Mouse (Mus musculus): ENCODE measurements at regions not wholly inside any gene's neighbourhood (a gene's known extent, or its start where the extent isn't known, plus 50 kb on each side); places are given as distances from the start of the nearest gene placed in this dataset.

DNA sequence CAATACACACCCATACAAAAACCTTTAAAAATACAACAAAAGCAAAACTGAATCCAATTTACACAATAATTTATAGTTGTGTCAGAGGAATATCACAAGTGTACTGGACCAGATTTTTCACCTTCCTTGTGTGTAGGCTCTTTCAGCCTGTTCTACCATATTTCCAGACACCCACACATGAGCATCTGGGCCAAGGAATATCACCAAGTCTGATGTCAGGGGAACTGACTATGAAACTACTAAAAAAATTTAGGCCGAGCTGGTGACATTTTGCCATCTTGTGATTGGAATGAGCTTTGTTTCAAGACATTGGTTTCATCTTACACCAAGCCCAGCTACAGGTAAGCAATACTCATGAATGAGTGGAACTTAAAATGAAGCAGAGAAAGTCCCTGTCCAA, 234.9 kb upstream of the Emcn start:
- Histone ChIP-seq H3K4me3 (ENCODE audit: insufficient read depth, low read depth, low read length) (no peak overlapping the region), H3K27ac (ENCODE audit: insufficient read depth, low read depth, low read length) (no peak overlapping the region), H3K36me3 (ENCODE audit: control insufficient read depth, insufficient read depth, low read length) (no peaks in the 10 kb centered on the region), H3K4me1 (ENCODE audit: control insufficient read depth, insufficient read depth, low read length) (no peaks in the 10 kb centered on the region), H3K27me3 (replicated peaks; ENCODE audit: control insufficient read depth, insufficient read depth, low read length) (no peaks in the 10 kb centered on the region)
- no peak for DNase-seq
- WGBS: 92% methylated on average over 1 of the region's 1 CpGs
- TF ChIP-seq CTCF (conservative IDR thresholded peaks at IDR 0.05; ENCODE audit: insufficient read depth, insufficient read length, low read depth, low read length) (no peak), POLR2A (IDR thresholded peaks at IDR 0.05; ENCODE audit: low read depth, low read length) (no peak)

GRCm38 (mm10) chr3:137108197-137108596, 232.7 kb upstream of the Emcn start:
- no peak overlapping the region for H3K27ac ChIP-seq (ENCODE audit: insufficient read depth, low read depth, low read length)

DNA sequence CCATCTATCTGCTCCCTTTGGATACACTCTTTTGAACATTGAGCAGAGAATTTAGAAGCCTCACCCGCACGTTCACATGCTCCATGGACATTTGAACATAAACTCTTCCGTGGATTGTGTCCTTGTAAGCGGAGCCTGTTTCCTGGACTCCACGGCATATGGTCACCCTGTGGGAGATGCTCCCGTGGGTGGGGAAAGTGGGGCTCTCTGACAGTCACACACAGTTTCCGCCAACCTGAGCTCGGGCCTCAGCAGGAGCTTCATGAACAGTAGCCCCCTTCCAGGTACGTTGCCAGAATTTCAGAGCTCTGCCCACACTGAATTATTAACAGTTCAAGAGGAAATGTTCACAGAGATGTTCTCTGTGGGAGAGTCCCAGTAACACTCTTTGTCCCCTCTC, 231.1 kb upstream of the Emcn start:
- H3K4me3 ChIP-seq (ENCODE audit: insufficient read depth, low read depth, low read length): no peak overlapping the region
- WGBS: 86% methylated on average over 9 of the region's 9 CpGs
- H3K36me3 ChIP-seq (ENCODE audit: control insufficient read depth, insufficient read depth, low read length): no peaks in the 10 kb centered on the region
- TF ChIP-seq CTCF (conservative IDR thresholded peaks at IDR 0.05; ENCODE audit: insufficient read depth, insufficient read length, low read depth, low read length) (no peak), POLR2A (IDR thresholded peaks at IDR 0.05; ENCODE audit: low read depth, low read length) (no peak)
- H3K27me3 ChIP-seq (replicated peaks; ENCODE audit: control insufficient read depth, insufficient read depth, low read length): no peaks in the 10 kb centered on the region
- H3K4me1 ChIP-seq (ENCODE audit: control insufficient read depth, insufficient read depth, low read length): no peaks in the 10 kb centered on the region
- no peak for DNase-seq
- no peak overlapping the region for H3K27ac ChIP-seq (ENCODE audit: insufficient read depth, low read depth, low read length)

More at GRCm38 (mm10) chr3:137108197-137108596, 232.7 kb upstream of the Emcn start:
- no peak for TF ChIP-seq POLR2A (IDR thresholded peaks at IDR 0.05; ENCODE audit: low read depth, low read length)
- no peak for DNase-seq
- 93% methylated on average over 2 of the region's 2 CpGs for WGBS
- Histone ChIP-seq H3K4me1 (ENCODE audit: control insufficient read depth, insufficient read depth, low read length) (no peaks in the 10 kb centered on the region), H3K27me3 (replicated peaks; ENCODE audit: control insufficient read depth, insufficient read depth, low read length) (no peaks in the 10 kb centered on the region), H3K36me3 (ENCODE audit: control insufficient read depth, insufficient read depth, low read length) (no peaks in the 10 kb centered on the region), H3K4me3 (ENCODE audit: insufficient read depth, low read depth, low read length) (no peak overlapping the region)

DNA sequence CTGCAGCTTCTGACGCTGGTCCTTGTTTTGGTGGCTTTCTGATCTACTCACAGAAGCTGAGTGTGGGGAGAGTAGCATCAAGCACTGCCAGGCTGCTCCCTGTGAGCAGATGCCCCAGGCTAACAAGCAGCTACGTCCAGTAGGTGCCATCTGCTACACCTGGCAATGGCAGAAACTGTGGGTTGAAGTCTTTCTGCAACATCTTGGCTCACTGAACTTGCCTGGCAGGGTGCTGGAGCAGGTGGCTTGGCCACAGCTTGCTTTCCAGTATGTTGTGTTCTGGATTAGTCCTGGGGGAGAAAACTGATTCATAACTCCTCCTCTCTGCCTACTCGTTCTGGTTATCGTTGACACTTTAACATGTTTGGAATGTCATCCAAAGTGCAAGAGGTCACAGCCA, 230.4 kb upstream of the Emcn start:
- no peaks in the 10 kb centered on the region for H3K4me1 ChIP-seq (ENCODE audit: control insufficient read depth, insufficient read depth, low read length)
- no peak overlapping the region for H3K27ac ChIP-seq (ENCODE audit: insufficient read depth, low read depth, low read length)
- H3K27me3 ChIP-seq (replicated peaks; ENCODE audit: control insufficient read depth, insufficient read depth, low read length): no peaks in the 10 kb centered on the region
- peak; percentile 4 for DNase-seq
- TF ChIP-seq POLR2A (IDR thresholded peaks at IDR 0.05; ENCODE audit: low read depth, low read length) (no peak), CTCF (conservative IDR thresholded peaks at IDR 0.05; ENCODE audit: insufficient read depth, insufficient read length, low read depth, low read length) (no peak)
- no peaks in the 10 kb centered on the region for H3K36me3 ChIP-seq (ENCODE audit: control insufficient read depth, insufficient read depth, low read length)
- H3K4me3 ChIP-seq (ENCODE audit: insufficient read depth, low read depth, low read length): no peak overlapping the region
- WGBS: 64% methylated on average over 4 of the region's 4 CpGs

GRCm38 (mm10) chr3:137129967-137130366, 210.9 kb upstream of the Emcn start:
- H3K27ac ChIP-seq (ENCODE audit: insufficient read depth, low read depth, low read length): no peak overlapping the region
- WGBS: 91% methylated on average over 4 of the region's 4 CpGs
- TF ChIP-seq CTCF (conservative IDR thresholded peaks at IDR 0.05; ENCODE audit: insufficient read depth, insufficient read length, low read depth, low read length) (no peak), POLR2A (IDR thresholded peaks at IDR 0.05; ENCODE audit: low read depth, low read length) (no peak)

GRCm38 (mm10) chr3:137142041-137142440, 198.8 kb upstream of the Emcn start:
- Histone ChIP-seq H3K4me3 (ENCODE audit: insufficient read depth, low read depth, low read length) (no peak overlapping the region), H3K36me3 (ENCODE audit: control insufficient read depth, insufficient read depth, low read length) (no peaks in the 10 kb centered on the region), H3K27ac (ENCODE audit: insufficient read depth, low read depth, low read length) (no peak overlapping the region), H3K27me3 (replicated peaks; ENCODE audit: control insufficient read depth, insufficient read depth, low read length) (no peaks in the 10 kb centered on the region; the same call in 1 of the 2 replicates), H3K4me1 (ENCODE audit: control insufficient read depth, insufficient read depth, low read length) (no peaks in the 10 kb centered on the region)
- DNase-seq: no peak
- TF ChIP-seq POLR2A (IDR thresholded peaks at IDR 0.05; ENCODE audit: low read depth, low read length) (no peak), CTCF (conservative IDR thresholded peaks at IDR 0.05; ENCODE audit: insufficient read depth, insufficient read length, low read depth, low read length) (no peak)
- WGBS: 32% methylated on average over 3 of the region's 3 CpGs

More at GRCm38 (mm10) chr3:137129967-137130366, 210.9 kb upstream of the Emcn start:
- DNase-seq: no peak
- Histone ChIP-seq H3K36me3 (ENCODE audit: control insufficient read depth, insufficient read depth, low read length) (no peaks in the 10 kb centered on the region), H3K27me3 (replicated peaks; ENCODE audit: control insufficient read depth, insufficient read depth, low read length) (no peaks in the 10 kb centered on the region), H3K4me1 (ENCODE audit: control insufficient read depth, insufficient read depth, low read length) (no peaks in the 10 kb centered on the region), H3K4me3 (ENCODE audit: insufficient read depth, low read depth, low read length) (no peak overlapping the region)

DNA sequence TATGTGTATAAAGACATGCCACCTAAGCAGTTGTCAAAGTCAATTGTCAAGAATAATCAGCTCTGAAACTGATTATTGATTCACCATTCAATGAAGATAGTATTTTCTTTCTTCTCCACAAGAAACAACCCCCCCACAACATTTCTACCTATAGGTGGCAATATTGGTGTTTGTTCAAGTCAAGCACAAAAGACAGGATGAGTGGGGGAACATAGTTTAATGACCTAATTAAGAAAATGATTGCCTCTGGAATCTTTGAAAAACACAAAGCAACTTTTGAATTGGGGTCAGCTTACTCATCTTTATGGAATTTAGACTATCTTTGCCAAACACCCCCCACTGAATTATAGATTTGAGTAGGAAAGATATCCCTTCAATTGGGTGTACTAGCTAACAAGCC, 194.8 kb upstream of the Emcn start:
- Histone ChIP-seq H3K4me1 (ENCODE audit: control insufficient read depth, insufficient read depth, low read length) (no peaks in the 10 kb centered on the region), H3K36me3 (ENCODE audit: control insufficient read depth, insufficient read depth, low read length) (no peaks in the 10 kb centered on the region), H3K27ac (ENCODE audit: insufficient read depth, low read depth, low read length) (no peak overlapping the region), H3K27me3 (replicated peaks; ENCODE audit: control insufficient read depth, insufficient read depth, low read length) (no peaks in the 10 kb centered on the region; the same call in 1 of the 2 replicates), H3K4me3 (ENCODE audit: insufficient read depth, low read depth, low read length) (no peak overlapping the region)
- peak; percentile 44 for DNase-seq
- TF ChIP-seq CTCF (conservative IDR thresholded peaks at IDR 0.05; ENCODE audit: insufficient read depth, insufficient read length, low read depth, low read length): no peak
- TF ChIP-seq POLR2A (IDR thresholded peaks at IDR 0.05; ENCODE audit: low read depth, low read length): no peak

- no peak for DNase-seq
- TF ChIP-seq POLR2A (IDR thresholded peaks at IDR 0.05; ENCODE audit: low read depth, low read length) (no peak), CTCF (conservative IDR thresholded peaks at IDR 0.05; ENCODE audit: insufficient read depth, insufficient read length, low read depth, low read length) (no peak)
- Histone ChIP-seq H3K4me1 (ENCODE audit: control insufficient read depth, insufficient read depth, low read length) (no peaks in the 10 kb centered on the region; the same call in 1 of the 2 replicates), H3K27ac (ENCODE audit: insufficient read depth, low read depth, low read length) (no peak overlapping the region), H3K36me3 (ENCODE audit: control insufficient read depth, insufficient read depth, low read length) (no peaks in the 10 kb centered on the region), H3K27me3 (replicated peaks; ENCODE audit: control insufficient read depth, insufficient read depth, low read length) (no peaks in the 10 kb centered on the region; the same call in 1 of the 2 replicates), H3K4me3 (ENCODE audit: insufficient read depth, low read depth, low read length) (no peak overlapping the region)
- WGBS: 69% methylated on average over 5 of the region's 5 CpGs
Measured at GRCm38 (mm10) chr3:137147405-137147804, 193.5 kb upstream of the Emcn start.

Data from kidney, adult 2 months (tissue).